Mouse (Mus musculus): ENCODE measurements at regions not wholly inside any gene's neighbourhood (a gene's known extent, or its start where the extent isn't known, plus 50 kb on each side); places are given as distances from the start of the nearest gene placed in this dataset.

DNA sequence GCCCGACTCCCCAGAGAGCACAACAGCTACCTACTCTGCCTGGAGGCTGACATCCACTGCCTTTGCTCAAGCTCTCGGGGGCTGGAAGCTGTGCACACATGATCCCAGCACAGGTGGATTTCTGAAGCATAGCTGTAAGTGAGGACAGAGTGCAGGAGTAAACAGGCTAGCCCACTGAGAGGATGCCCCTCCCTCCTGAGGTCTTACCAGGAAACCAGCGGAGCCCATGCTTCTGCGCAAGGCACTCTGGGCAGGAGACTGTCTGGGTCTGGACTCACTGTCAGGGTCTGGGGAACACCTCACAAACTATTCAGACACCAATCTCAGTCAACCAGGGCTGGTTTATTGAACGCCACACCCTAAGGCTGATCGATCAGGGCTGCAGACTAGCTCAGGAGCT is 197.2 kb upstream of the Eef2kmt start:
- TF ChIP-seq CTCF (conservative IDR thresholded peaks at IDR 0.05; ENCODE audit: insufficient read depth, insufficient read length, low read depth, low read length) (no peak), POLR2A (IDR thresholded peaks at IDR 0.05; ENCODE audit: low read depth, low read length) (no peak)
- Histone ChIP-seq H3K4me3 (ENCODE audit: insufficient read depth, low read depth, low read length) (no peak overlapping the region), H3K27me3 (replicated peaks; ENCODE audit: control insufficient read depth, insufficient read depth, low read length) (no peaks in the 10 kb centered on the region), H3K4me1 (ENCODE audit: control insufficient read depth, insufficient read depth, low read length) (no peaks in the 10 kb centered on the region), H3K27ac (ENCODE audit: insufficient read depth, low read depth, low read length) (no peak overlapping the region), H3K36me3 (ENCODE audit: control insufficient read depth, insufficient read depth, low read length) (no peaks in the 10 kb centered on the region)
- WGBS = 81% methylated on average over 6 of the region's 6 CpGs
- no peak for DNase-seq

DNA sequence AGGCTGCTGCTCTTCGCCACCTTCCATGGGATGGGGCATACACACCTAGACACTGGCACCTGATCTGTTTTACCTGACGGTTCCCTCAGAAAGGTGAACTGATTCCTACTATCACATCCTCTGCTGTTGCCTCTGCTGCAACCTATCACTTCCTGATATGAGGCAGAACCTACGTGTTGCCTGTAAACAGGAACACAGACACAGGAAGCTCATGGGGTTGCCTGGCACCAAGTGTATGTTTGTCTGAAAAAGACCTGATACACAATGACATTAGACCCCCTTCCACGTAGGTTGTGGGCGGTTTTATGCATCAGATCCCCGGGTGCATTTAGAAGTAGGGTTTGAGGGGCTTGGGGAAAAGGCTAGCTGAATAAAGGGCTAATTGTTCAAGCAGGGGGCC is 190.0 kb upstream of the Eef2kmt start:
- TF ChIP-seq POLR2A (IDR thresholded peaks at IDR 0.05; ENCODE audit: low read depth, low read length) = no peak
- TF ChIP-seq CTCF (conservative IDR thresholded peaks at IDR 0.05; ENCODE audit: insufficient read depth, insufficient read length, low read depth, low read length) = no peak
- DNase-seq = no peak
- Histone ChIP-seq H3K36me3 (ENCODE audit: control insufficient read depth, insufficient read depth, low read length) (no peaks in the 10 kb centered on the region), H3K4me3 (ENCODE audit: insufficient read depth, low read depth, low read length) (no peak overlapping the region), H3K27me3 (replicated peaks; ENCODE audit: control insufficient read depth, insufficient read depth, low read length) (no peaks in the 10 kb centered on the region), H3K4me1 (ENCODE audit: control insufficient read depth, insufficient read depth, low read length) (no peaks in the 10 kb centered on the region), H3K27ac (ENCODE audit: insufficient read depth, low read depth, low read length) (no peak overlapping the region)
- 58% methylated on average over 6 of the region's 6 CpGs for WGBS

DNA sequence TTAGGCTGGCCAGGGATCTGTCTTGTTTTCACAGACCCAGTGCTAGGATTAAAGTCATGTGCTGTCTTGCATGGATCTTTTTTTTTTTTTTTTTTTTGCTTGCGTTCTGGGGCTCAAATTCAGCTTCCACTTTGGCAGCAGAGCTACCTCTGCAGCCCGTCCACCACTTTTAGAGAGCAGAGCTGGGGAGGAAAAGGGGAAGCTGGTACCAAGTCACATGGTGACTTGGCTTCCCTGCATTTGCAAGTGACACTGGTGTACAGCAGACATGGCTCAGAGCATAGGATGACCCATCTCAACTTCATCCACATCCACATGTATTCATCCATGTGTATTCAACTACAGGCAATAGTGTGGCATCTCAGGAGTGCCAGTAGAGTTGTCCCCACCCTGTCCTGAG is 189.0 kb upstream of the Eef2kmt start:
- Histone ChIP-seq H3K27me3 (replicated peaks; ENCODE audit: control insufficient read depth, insufficient read depth, low read length) (no peaks in the 10 kb centered on the region), H3K36me3 (ENCODE audit: control insufficient read depth, insufficient read depth, low read length) (no peaks in the 10 kb centered on the region), H3K4me1 (ENCODE audit: control insufficient read depth, insufficient read depth, low read length) (no peaks in the 10 kb centered on the region), H3K4me3 (ENCODE audit: insufficient read depth, low read depth, low read length) (no peak overlapping the region), H3K27ac (ENCODE audit: insufficient read depth, low read depth, low read length) (no peak overlapping the region)
- TF ChIP-seq POLR2A (IDR thresholded peaks at IDR 0.05; ENCODE audit: low read depth, low read length) (no peak), CTCF (conservative IDR thresholded peaks at IDR 0.05; ENCODE audit: insufficient read depth, insufficient read length, low read depth, low read length) (no peak)
- WGBS = 69% methylated on average over 2 of the region's 2 CpGs
- DNase-seq = no peak

DNA sequence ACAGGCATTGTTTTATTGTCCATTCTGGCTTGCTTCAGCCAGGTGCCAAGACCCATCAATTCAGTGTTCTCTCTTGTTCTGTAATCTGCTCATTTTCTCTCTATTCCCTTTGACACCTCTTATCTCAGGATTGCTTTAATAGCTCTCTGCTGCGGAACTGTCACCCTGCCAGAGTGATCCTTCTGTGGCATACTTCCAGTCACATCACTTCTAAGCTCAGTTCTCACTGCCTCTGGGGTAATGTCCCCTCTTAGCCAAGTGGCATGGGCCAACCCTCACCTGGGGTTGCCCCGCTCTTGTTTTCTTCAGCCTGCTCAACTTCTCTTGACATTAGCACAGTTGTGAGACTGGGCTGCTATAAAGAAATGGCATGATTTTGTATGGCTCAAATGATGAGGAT is 183.9 kb upstream of the Eef2kmt start:
- TF ChIP-seq POLR2A (IDR thresholded peaks at IDR 0.05; ENCODE audit: low read depth, low read length) (no peak), CTCF (conservative IDR thresholded peaks at IDR 0.05; ENCODE audit: insufficient read depth, insufficient read length, low read depth, low read length) (no peak)
- Histone ChIP-seq H3K27me3 (replicated peaks; ENCODE audit: control insufficient read depth, insufficient read depth, low read length) (no peaks in the 10 kb centered on the region), H3K4me3 (ENCODE audit: insufficient read depth, low read depth, low read length) (no peak overlapping the region), H3K4me1 (ENCODE audit: control insufficient read depth, insufficient read depth, low read length) (no peaks in the 10 kb centered on the region), H3K27ac (ENCODE audit: insufficient read depth, low read depth, low read length) (no peak overlapping the region), H3K36me3 (ENCODE audit: control insufficient read depth, insufficient read depth, low read length) (no peaks in the 10 kb centered on the region)
- no peak for DNase-seq
- 82% methylated on average over 2 of the region's 2 CpGs for WGBS

DNA sequence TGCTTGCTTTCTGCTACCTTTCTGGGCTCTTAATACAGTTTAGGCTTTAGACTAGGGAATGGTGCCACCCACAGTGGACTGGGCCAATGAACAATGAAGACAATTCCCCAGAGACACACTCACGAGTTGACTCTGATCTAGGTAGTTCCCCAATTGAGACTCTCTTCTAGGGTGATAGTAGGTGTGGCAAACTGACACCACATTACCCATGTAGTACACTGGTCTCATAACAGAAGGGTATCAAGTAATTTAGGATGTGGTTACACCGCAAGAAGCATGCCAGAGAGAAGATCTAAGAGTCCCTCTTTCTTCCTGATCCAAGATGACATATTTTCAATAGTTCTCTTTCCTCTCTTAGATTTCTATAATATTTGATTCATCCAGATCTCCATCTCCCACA is 182.6 kb upstream of the Eef2kmt start:
- WGBS = 84% methylated on average over 2 of the region's 2 CpGs
- H3K27me3 ChIP-seq (replicated peaks; ENCODE audit: control insufficient read depth, insufficient read depth, low read length) = no peaks in the 10 kb centered on the region

DNA sequence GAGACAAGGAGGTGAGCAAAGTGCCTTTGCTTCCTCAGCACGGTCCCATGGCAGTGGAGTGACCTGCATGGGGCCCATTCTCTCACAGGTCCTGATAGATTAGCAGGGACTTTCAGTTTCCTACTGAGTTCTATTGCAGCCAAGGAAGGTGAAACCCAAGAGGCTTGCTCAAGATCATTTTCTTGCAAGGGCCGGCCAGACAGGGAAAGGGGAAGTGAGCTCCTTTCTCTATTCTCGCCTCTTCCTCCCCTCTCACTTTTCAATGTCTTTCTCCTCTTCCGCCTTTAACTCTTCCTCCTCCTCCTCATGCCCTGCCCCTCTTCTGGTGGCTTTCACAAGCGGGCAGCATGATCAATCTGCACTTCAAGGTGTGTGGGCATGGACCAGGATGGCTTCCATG is 175.9 kb upstream of the Eef2kmt start:
- no peaks in the 10 kb centered on the region for H3K36me3 ChIP-seq (ENCODE audit: control insufficient read depth, insufficient read depth, low read length)
- WGBS = 54% methylated on average over 5 of the region's 5 CpGs
- H3K4me1 ChIP-seq (ENCODE audit: control insufficient read depth, insufficient read depth, low read length) = no peaks in the 10 kb centered on the region
- peak; percentile 2 for DNase-seq
- H3K27ac ChIP-seq (ENCODE audit: insufficient read depth, low read depth, low read length) = no peak overlapping the region
- H3K4me3 ChIP-seq (ENCODE audit: insufficient read depth, low read depth, low read length) = no peak overlapping the region
- H3K27me3 ChIP-seq (replicated peaks; ENCODE audit: control insufficient read depth, insufficient read depth, low read length) = no peaks in the 10 kb centered on the region
- no peak for TF ChIP-seq POLR2A (IDR thresholded peaks at IDR 0.05; ENCODE audit: low read depth, low read length)
- TF ChIP-seq CTCF (conservative IDR thresholded peaks at IDR 0.05; ENCODE audit: insufficient read depth, insufficient read length, low read depth, low read length) = no peak

More for the DNA sequence above, 182.6 kb upstream of the Eef2kmt start:
- Histone ChIP-seq H3K4me1 (ENCODE audit: control insufficient read depth, insufficient read depth, low read length) (no peaks in the 10 kb centered on the region), H3K27ac (ENCODE audit: insufficient read depth, low read depth, low read length) (no peak overlapping the region), H3K36me3 (ENCODE audit: control insufficient read depth, insufficient read depth, low read length) (no peaks in the 10 kb centered on the region), H3K4me3 (ENCODE audit: insufficient read depth, low read depth, low read length) (no peak overlapping the region)
- no peak for DNase-seq
- TF ChIP-seq POLR2A (IDR thresholded peaks at IDR 0.05; ENCODE audit: low read depth, low read length) (no peak), CTCF (conservative IDR thresholded peaks at IDR 0.05; ENCODE audit: insufficient read depth, insufficient read length, low read depth, low read length) (no peak)

DNA sequence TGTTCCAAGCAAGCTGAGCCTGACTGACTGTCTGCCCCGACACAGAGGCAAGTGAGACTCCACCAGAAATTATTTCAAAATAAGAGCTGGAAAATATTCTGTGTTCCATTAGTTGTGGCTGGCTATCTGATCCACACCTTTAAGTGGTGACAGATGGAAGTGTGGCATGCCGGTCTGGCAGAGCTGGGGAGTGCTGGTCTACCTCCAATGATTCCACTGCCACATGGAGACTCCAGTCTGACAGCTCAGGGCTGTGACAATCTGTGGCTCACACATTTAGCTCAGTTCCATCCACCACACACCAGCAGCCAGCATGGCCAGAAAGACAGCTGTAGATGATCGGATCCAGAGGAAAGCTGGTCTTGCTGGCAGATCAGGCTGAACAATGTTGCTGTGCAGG is 175.3 kb upstream of the Eef2kmt start:
- TF ChIP-seq POLR2A (IDR thresholded peaks at IDR 0.05; ENCODE audit: low read depth, low read length) (no peak), CTCF (conservative IDR thresholded peaks at IDR 0.05; ENCODE audit: insufficient read depth, insufficient read length, low read depth, low read length) (no peak)
- DNase-seq = no peak
- WGBS = 56% methylated on average over 3 of the region's 3 CpGs
- no peaks in the 10 kb centered on the region for H3K27me3 ChIP-seq (replicated peaks; ENCODE audit: control insufficient read depth, insufficient read depth, low read length)
- H3K36me3 ChIP-seq (ENCODE audit: control insufficient read depth, insufficient read depth, low read length) = no peaks in the 10 kb centered on the region
- no peak overlapping the region for H3K27ac ChIP-seq (ENCODE audit: insufficient read depth, low read depth, low read length)
- no peaks in the 10 kb centered on the region for H3K4me1 ChIP-seq (ENCODE audit: control insufficient read depth, insufficient read depth, low read length)
- no peak overlapping the region for H3K4me3 ChIP-seq (ENCODE audit: insufficient read depth, low read depth, low read length)

DNA sequence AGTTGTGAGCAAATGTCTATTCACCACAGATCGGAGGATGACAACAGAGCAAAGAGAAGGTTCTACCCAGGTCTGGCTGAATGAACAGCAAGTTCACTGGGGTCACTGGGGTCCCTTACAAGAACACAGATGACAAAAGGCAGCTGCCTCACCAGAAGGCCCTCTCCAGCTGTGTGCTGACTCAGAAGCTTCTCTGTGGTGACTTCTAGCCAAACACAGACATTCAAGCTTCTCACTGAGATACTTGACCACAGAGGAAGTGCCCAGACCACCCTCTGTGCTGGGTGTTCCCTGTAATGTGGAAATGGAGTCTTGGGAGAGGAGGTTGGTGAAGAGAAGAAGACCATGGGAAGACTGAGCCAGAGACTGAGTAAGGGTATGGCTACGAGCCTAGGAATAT is 173.7 kb upstream of the Eef2kmt start:
- 52% methylated on average over 2 of the region's 2 CpGs for WGBS
- H3K27ac ChIP-seq (ENCODE audit: insufficient read depth, low read depth, low read length) = no peak overlapping the region
- DNase-seq = peak; percentile 41

More for the DNA sequence above, 173.7 kb upstream of the Eef2kmt start:
- Histone ChIP-seq H3K36me3 (ENCODE audit: control insufficient read depth, insufficient read depth, low read length) (no peaks in the 10 kb centered on the region), H3K4me1 (ENCODE audit: control insufficient read depth, insufficient read depth, low read length) (no peaks in the 10 kb centered on the region), H3K4me3 (ENCODE audit: insufficient read depth, low read depth, low read length) (no peak overlapping the region), H3K27me3 (replicated peaks; ENCODE audit: control insufficient read depth, insufficient read depth, low read length) (no peaks in the 10 kb centered on the region)
- TF ChIP-seq CTCF (conservative IDR thresholded peaks at IDR 0.05; ENCODE audit: insufficient read depth, insufficient read length, low read depth, low read length) (no peak), POLR2A (IDR thresholded peaks at IDR 0.05; ENCODE audit: low read depth, low read length) (no peak)
